Mouse (Mus musculus) liver, embryonic 11.5 days (tissue): ENCODE measurements around the gene Olfr1389. TPM values are rescaled to one million over a fixed set of nuclear protein-coding genes. Genes with fewer than 3 reads are reported as not detected.
"Not testable (repeated sequence)": the region's sequence is repeated elsewhere in the genome, so short reads cannot be mapped to it uniquely, and the experiment has no call there.

Experiments
- ATAC-seq: fragments of 200-750 bp; cut with Nextera tagmentation; replicated peaks from 2 replicates; pipeline ENCODE4 v1.8.0; 2017; ENCODE audit warnings: moderate number of reproducible peaks, mild to moderate bottlenecking, moderate TSS enrichment, moderate library complexity; ENCODE audit not compliant: low FRiP score
- DNase-seq: peaks from one replicate; pipeline ENCODE4 v3.0.0-alpha.2; 2017; ENCODE audit warnings: low spot score
- H3K27ac ChIP-seq: fragments of 300-500 bp; sonication (generic); 2 replicates; pipeline ENCODE4 v1.5.1; 2014; ENCODE audit warnings: mild to moderate bottlenecking, low read depth, low read length, control low read depth
- H3K27me3 ChIP-seq: fragments of 300-500 bp; sonication (generic); replicated peaks from 2 replicates; pipeline ENCODE4 v1.6.1; 2014; ENCODE audit warnings: low read length, mixed read lengths; ENCODE audit not compliant: control insufficient read depth, insufficient read depth
- H3K36me3 ChIP-seq: fragments of 300-500 bp; sonication (generic); 2 replicates; pipeline ENCODE4 v1.6.1; 2014; ENCODE audit warnings: mild to moderate bottlenecking, low read length, moderate library complexity, mixed read lengths; ENCODE audit not compliant: control insufficient read depth, insufficient read depth
- H3K4me1 ChIP-seq: fragments of 300-500 bp; sonication (generic); replicated peaks from 2 replicates; pipeline ENCODE4 v1.6.1; 2014; ENCODE audit warnings: low read length, mixed read lengths; ENCODE audit not compliant: control insufficient read depth, insufficient read depth
- H3K4me2 ChIP-seq: fragments of 300-500 bp; sonication (generic); 2 replicates; pipeline ENCODE4 v1.6.1; 2014; ENCODE audit warnings: mild to moderate bottlenecking, control low read depth, moderate library complexity
- H3K4me3 ChIP-seq: fragments of 300-500 bp; sonication (generic); 2 replicates; pipeline ENCODE4 v1.5.1; 2014; ENCODE audit warnings: low read depth, low read length, control low read depth
- H3K9ac ChIP-seq: fragments of 300-500 bp; sonication (generic); 2 replicates; pipeline ENCODE4 v1.6.1; 2014; ENCODE audit warnings: low read depth, low read length, control low read depth
- H3K9me3 ChIP-seq: fragments of 300-500 bp; sonication (generic); 2 replicates; pipeline ENCODE4 v1.6.1; 2016; ENCODE audit warnings: low read length, inconsistent platforms, mixed read lengths; ENCODE audit not compliant: control insufficient read depth
- WGBS: fragments of 180-500 bp; shearing (Covaris S2); extraction: QIAGEN DNeasy Blood & Tissue Kit; methylation state at CpG from one replicate; pipeline ENCODE4 v1.1.7; 2014; 5-methylcytosine and 5-hydroxymethylcytosine counted together
- polyA plus RNA-seq: library from polyadenylated mRNA; unstranded; fragments of >200 nt; fragmentation: Nextera tagmentation; extraction: Ambion mirVana; gene quantifications from 2 replicates; pipeline ENCODE4 v1.2.1, GENCODE M21; 2014

Gene Olfr1389
- polyA plus RNA-seq, result not detected in 2 replicates

GRCm38 (mm10) chr11:49422767-49423166 lies at the start of gene Olfr1389:
Gene Olfr1389 (plus strand): TSS chr11:49423067.
- Histone ChIP-seq H3K4me1 (no peaks in the 10 kb centered on the region), H3K27ac (no peak within 1 kb of the TSS), H3K9me3 (no peaks in the 10 kb centered on the region), H3K4me3 (no peak within 1 kb of the TSS), H3K36me3 (no peaks in the 10 kb centered on the region), H3K4me2 (no peak within 1 kb of the TSS), H3K9ac (no peak within 1 kb of the TSS), H3K27me3 (no peaks in the 10 kb centered on the region)
- 76% methylated on average over 2 of the region's 2 CpGs for WGBS
- no peak for DNase-seq
- no peak for ATAC-seq

GRCm38 (mm10) chr11:49383133-49383532 lies 39.7 kb upstream of the Olfr1389 start:
- Histone ChIP-seq H3K27ac (no peak overlapping the region), H3K36me3 (no peaks in the 10 kb centered on the region), H3K27me3 (no peaks in the 10 kb centered on the region), H3K9me3 (no peaks in the 10 kb centered on the region), H3K9ac (no peak overlapping the region), H3K4me2 (no peak overlapping the region), H3K4me1 (no peaks in the 10 kb centered on the region), H3K4me3 (no peak overlapping the region)
- ATAC-seq, result no peak
- no peak for DNase-seq

GRCm38 (mm10) chr11:49386118-49386517 lies 36.7 kb upstream of the Olfr1389 start:
- not testable (repeated sequence) for H3K9ac ChIP-seq, H3K9me3 ChIP-seq, H3K27ac ChIP-seq, H3K36me3 ChIP-seq, DNase-seq, H3K27me3 ChIP-seq, H3K4me2 ChIP-seq, ATAC-seq, H3K4me3 ChIP-seq, H3K4me1 ChIP-seq
- 88% methylated on average over 7 of the region's 7 CpGs for WGBS

- not testable (repeated sequence) for DNase-seq, ATAC-seq, H3K9ac ChIP-seq, H3K27me3 ChIP-seq, H3K4me2 ChIP-seq, H3K9me3 ChIP-seq, H3K36me3 ChIP-seq, H3K27ac ChIP-seq, H3K4me1 ChIP-seq, H3K4me3 ChIP-seq
- WGBS, result 68% methylated on average over 1 of the region's 1 CpGs
Measured at GRCm38 (mm10) chr11:49392707-49393106, 30.2 kb upstream of the Olfr1389 start.

- H3K4me3 ChIP-seq, result no peak overlapping the region
- 66% methylated on average over 3 of the region's 3 CpGs for WGBS
- no peak for ATAC-seq
- no peak overlapping the region for H3K4me2 ChIP-seq
- no peak overlapping the region for H3K27ac ChIP-seq
- no peaks in the 10 kb centered on the region for H3K27me3 ChIP-seq
- DNase-seq, result no peak
- H3K4me1 ChIP-seq, result no peaks in the 10 kb centered on the region
- no peaks in the 10 kb centered on the region for H3K36me3 ChIP-seq
- H3K9me3 ChIP-seq, result no peaks in the 10 kb centered on the region
- H3K9ac ChIP-seq, result no peak overlapping the region
Measured at GRCm38 (mm10) chr11:49406784-49407183, 16.1 kb upstream of the Olfr1389 start.

GRCm38 (mm10) chr11:49410540-49410939 lies 12.3 kb upstream of the Olfr1389 start:
- Histone ChIP-seq H3K36me3 (no peaks in the 10 kb centered on the region), H3K4me1 (no peaks in the 10 kb centered on the region), H3K4me3 (no peak overlapping the region), H3K9me3 (no peaks in the 10 kb centered on the region), H3K9ac (no peak overlapping the region), H3K27ac (no peak overlapping the region), H3K27me3 (no peaks in the 10 kb centered on the region), H3K4me2 (no peak overlapping the region)
- WGBS, result 19% methylated on average over 1 of the region's 1 CpGs
- DNase-seq (no peak), ATAC-seq (0 out of 2 replicates have a peak, but pooled peaks have one; percentile 43)

- no peaks in the 10 kb centered on the region for H3K9me3 ChIP-seq
- DNase-seq (no peak), ATAC-seq (no peak)
- H3K27me3 ChIP-seq, result no peaks in the 10 kb centered on the region
- no peak overlapping the region for H3K4me3 ChIP-seq
- 68% methylated on average over 1 of the region's 1 CpGs for WGBS
- H3K4me1 ChIP-seq, result no peaks in the 10 kb centered on the region
- H3K36me3 ChIP-seq, result no peaks in the 10 kb centered on the region
- no peak overlapping the region for H3K4me2 ChIP-seq
- H3K27ac ChIP-seq, result no peak overlapping the region
- no peak overlapping the region for H3K9ac ChIP-seq
Measured at GRCm38 (mm10) chr11:49425257-49425927, 2.5 kb downstream of the Olfr1389 start.

GRCm38 (mm10) chr11:49429641-49430040 lies 6.8 kb downstream of the Olfr1389 start:
- Histone ChIP-seq H3K27ac (no peak overlapping the region), H3K4me2 (no peak overlapping the region), H3K9me3 (no peaks in the 10 kb centered on the region), H3K4me3 (no peak overlapping the region), H3K4me1 (no peaks in the 10 kb centered on the region), H3K36me3 (no peaks in the 10 kb centered on the region), H3K9ac (no peak overlapping the region), H3K27me3 (no peaks in the 10 kb centered on the region)
- 82% methylated on average over 2 of the region's 2 CpGs for WGBS
- ATAC-seq (no peak), DNase-seq (no peak)

- ATAC-seq, result no peak
- Histone ChIP-seq H3K4me3 (no peak within 1 kb of the TSS), H3K4me2 (no peak within 1 kb of the TSS), H3K27ac (no peak within 1 kb of the TSS), H3K27me3 (no peaks in the 10 kb centered on the region), H3K9me3 (no peaks in the 10 kb centered on the region), H3K36me3 (no peaks in the 10 kb centered on the region), H3K9ac (no peak within 1 kb of the TSS), H3K4me1 (no peaks in the 10 kb centered on the region)
- no peak for DNase-seq
- 73% methylated on average over 3 of the region's 3 CpGs for WGBS
Measured at GRCm38 (mm10) chr11:49436411-49436810, 13.5 kb downstream of the Olfr1389 start, which contains the start of gene Olfr1388. Gene Olfr1388 (plus strand): TSS chr11:49436624.
